ENCODE assay signal across 14 mouse cellular contexts in the genomic region with DNA sequence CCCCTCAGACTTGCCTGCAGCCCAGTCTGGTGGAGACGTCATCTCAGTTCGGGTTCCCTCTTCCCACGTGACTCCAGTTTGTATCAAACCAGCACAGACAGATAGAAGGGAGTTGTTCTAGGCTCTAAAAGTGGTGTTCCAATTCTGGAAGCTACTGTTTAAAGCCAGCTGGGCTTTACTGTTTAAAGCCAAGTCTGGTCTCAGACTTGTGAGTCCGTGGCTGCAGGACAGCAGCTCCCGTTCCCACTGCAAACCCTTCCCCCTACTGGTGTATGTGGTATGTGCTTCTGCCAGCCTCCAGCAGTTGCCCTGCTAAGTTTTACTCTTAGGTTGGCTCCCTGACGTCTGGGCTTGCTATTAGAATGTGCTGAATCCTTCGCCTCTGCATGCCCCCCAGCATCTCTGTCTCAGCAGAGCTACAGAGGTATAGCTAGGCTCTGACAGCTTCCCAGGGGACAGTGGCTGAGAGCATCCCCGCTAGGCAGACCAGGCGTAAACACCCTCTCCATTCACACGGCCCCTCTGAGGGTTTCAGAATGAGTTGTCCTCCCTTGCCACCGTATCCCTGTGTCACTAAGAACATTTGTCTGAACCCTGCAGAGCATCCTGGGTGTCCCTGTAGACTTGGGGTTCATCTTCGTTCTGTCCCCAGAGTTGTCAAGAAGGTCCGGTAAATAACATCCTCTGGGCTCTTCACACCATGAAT. TPM values are rescaled to one million over a fixed set of nuclear protein-coding genes. Genes with fewer than 3 reads are reported as not detected.
DNase-seq lines count a peak whose midpoint lies in the region; ATAC-seq and TF ChIP-seq lines count a peak whose summit lies in the region.
"Had no signal": no experiment of that assay in that cellular context is flagged by ENCODE, and none has a peak within 500 bp of the region (broad histone marks: within the 10 kb centered on the region; RNA-seq: fewer than 3 reads in every experiment).

No protein-coding gene starts in this region.

- H3K27ac ChIP-seq in intestine, postnatal 0 days (ENCODE audit: low read depth, low read length) = no peak overlapping the region
- no peak overlapping the region for H3K27ac ChIP-seq in intestine, embryonic 15.5 days
- H3K27ac ChIP-seq in midbrain, embryonic 13.5 days = peak overlapping the region; percentile 27; the same call in 1 of the 2 replicates
- no peak overlapping the region for H3K27ac ChIP-seq in midbrain, embryonic 14.5 days (replicated peaks; ENCODE audit: low read depth, low read length)
- peak overlapping the region; percentile 50 for H3K27ac ChIP-seq in olfactory bulb, adult 2 months (ENCODE audit: insufficient read depth, low read depth, low read length)
- H3K27ac ChIP-seq: hindbrain, embryonic 14.5 days had no signal

- H3K27me3 ChIP-seq in intestine, postnatal 0 days (replicated peaks; ENCODE audit: control insufficient read depth, insufficient read depth, low read length) = no peaks in the 10 kb centered on the region
- no peaks in the 10 kb centered on the region for H3K27me3 ChIP-seq in intestine, embryonic 15.5 days (replicated peaks)
- H3K27me3 ChIP-seq in midbrain, embryonic 13.5 days = no peaks in the 10 kb centered on the region
- H3K27me3 ChIP-seq in midbrain, embryonic 14.5 days (ENCODE audit: control insufficient read depth, insufficient read depth, low read length) = no peaks in the 10 kb centered on the region

- 82% methylated on average over 13 of the region's 13 CpGs for WGBS in intestine, postnatal 0 days
- WGBS in intestine, embryonic 15.5 days = 78% methylated on average over 13 of the region's 13 CpGs
- 73% methylated on average over 13 of the region's 13 CpGs for WGBS in midbrain, embryonic 13.5 days
- 70% methylated on average over 13 of the region's 13 CpGs for whole genome bisulfite sequencing in midbrain, embryonic 14.5 days
- 43% methylated on average over 13 of the region's 13 CpGs for WGBS in olfactory bulb, adult 2 months

- no peak for TF ChIP-seq POLR2A in olfactory bulb, adult 2 months (IDR thresholded peaks at IDR 0.05; ENCODE audit: insufficient read depth, low read depth, low read length)

- TF ChIP-seq CTCF in intestine, postnatal 0 days (IDR thresholded peaks at IDR 0.05; ENCODE audit: low read depth) = peak; percentile 26; the same call in 1 of the 2 replicates
- TF ChIP-seq CTCF in olfactory bulb, adult 2 months (IDR thresholded peaks at IDR 0.05; ENCODE audit: insufficient read depth, low read depth, low read length) = no peak

- DNase-seq in midbrain, embryonic 14.5 days = no peak
- DNase-seq in brain, adult 2 months (ENCODE audit: low read depth, low spot score) = peak; percentile 74
- DNase-seq in kidney, adult 18-20 months = no peak
- DNase-seq: cerebellum, postnatal 14 days; lung, adult 2 months; right cerebral cortex, postnatal 14 days had no signal

- H3K4me1 ChIP-seq in intestine, postnatal 0 days (replicated peaks; ENCODE audit: control insufficient read depth, insufficient read depth, low read length) = no peaks in the 10 kb centered on the region
- H3K4me1 ChIP-seq in intestine, embryonic 15.5 days (replicated peaks) = no peaks in the 10 kb centered on the region
- H3K4me1 ChIP-seq in midbrain, embryonic 13.5 days (replicated peaks) = peaks cover 6% of the 10 kb centered on the region; the same call in 1 of the 2 replicates
- H3K4me1 ChIP-seq in midbrain, embryonic 14.5 days (ENCODE audit: control insufficient read depth, insufficient read depth, low read length) = no peaks in the 10 kb centered on the region
- H3K4me1 ChIP-seq in olfactory bulb, adult 2 months (ENCODE audit: control insufficient read depth, insufficient read depth, low read length) = peaks cover 38% of the 10 kb centered on the region

- no peak overlapping the region for H3K4me3 ChIP-seq in intestine, postnatal 0 days (ENCODE audit: low read depth, low read length)
- no peak overlapping the region for H3K4me3 ChIP-seq in intestine, embryonic 15.5 days (replicated peaks)
- H3K4me3 ChIP-seq in midbrain, embryonic 13.5 days (replicated peaks) = no peak overlapping the region
- H3K4me3 ChIP-seq in midbrain, embryonic 14.5 days (replicated peaks; ENCODE audit: low read depth, low read length) = no peak overlapping the region
- H3K4me3 ChIP-seq in olfactory bulb, adult 2 months (ENCODE audit: insufficient read depth, low read depth, low read length) = no peak overlapping the region
- H3K4me3 ChIP-seq: myocyte had no signal

- no peaks in the 10 kb centered on the region for H3K9me3 ChIP-seq in intestine, postnatal 0 days (ENCODE audit: control insufficient read depth)
- H3K9me3 ChIP-seq in intestine, embryonic 15.5 days = no peaks in the 10 kb centered on the region
- no peaks in the 10 kb centered on the region for H3K9me3 ChIP-seq in midbrain, embryonic 13.5 days
- H3K9me3 ChIP-seq in midbrain, embryonic 14.5 days (ENCODE audit: control insufficient read depth, low read length) = no peaks in the 10 kb centered on the region

- no peak overlapping the region for H3K9ac ChIP-seq in intestine, postnatal 0 days (ENCODE audit: low read depth, low read length)
- no peak overlapping the region for H3K9ac ChIP-seq in intestine, embryonic 15.5 days
- H3K9ac ChIP-seq in midbrain, embryonic 13.5 days (replicated peaks) = no peak overlapping the region
- H3K9ac ChIP-seq in midbrain, embryonic 14.5 days (replicated peaks; ENCODE audit: low read length) = no peak overlapping the region
- H3K9ac ChIP-seq: hindbrain, embryonic 14.5 days had no signal

- H3K4me2 ChIP-seq in intestine, postnatal 0 days (replicated peaks; ENCODE audit: low read depth) = no peak overlapping the region
- H3K4me2 ChIP-seq in intestine, embryonic 15.5 days (replicated peaks) = no peak overlapping the region
- no peak overlapping the region for H3K4me2 ChIP-seq in midbrain, embryonic 13.5 days (replicated peaks)
- no peak overlapping the region for H3K4me2 ChIP-seq in midbrain, embryonic 14.5 days (ENCODE audit: low read length)
- H3K4me2 ChIP-seq: hindbrain, embryonic 14.5 days had no signal

- H3K36me3 ChIP-seq in intestine, postnatal 0 days (ENCODE audit: control insufficient read depth, insufficient read depth) = peaks cover 60% of the 10 kb centered on the region
- H3K36me3 ChIP-seq in intestine, embryonic 15.5 days = peaks cover 22% of the 10 kb centered on the region
- peaks cover 52% of the 10 kb centered on the region for H3K36me3 ChIP-seq in midbrain, embryonic 13.5 days
- peaks cover 35% of the 10 kb centered on the region for H3K36me3 ChIP-seq in midbrain, embryonic 14.5 days (ENCODE audit: control insufficient read depth, insufficient read depth, low read length)

- no peak for ATAC-seq in intestine, postnatal 0 days
- no peak for ATAC-seq in intestine, embryonic 15.5 days
- ATAC-seq in midbrain, embryonic 13.5 days = no peak
- ATAC-seq in midbrain, embryonic 14.5 days (ENCODE audit: low FRiP score, low TSS enrichment) = no peak
- ATAC-seq: CD4-positive, CD25-positive, alpha-beta regulatory T cell, adult 4 months had no signal

RNA-seq across cellular contexts. Expression of a gene that starts 39.6 kb away (rescaled TPM):
- polyA plus RNA-seq in intestine, postnatal 0 days (2015; fragmentation: Nextera tagmentation; extraction: Ambion mirVana) = 0.20 and 0.37 TPM in 2 replicates
- 0.24 and 0.29 TPM in 2 replicates for polyA plus RNA-seq in intestine, embryonic 15.5 days (2015; fragmentation: Nextera tagmentation; extraction: Ambion mirVana)
- 6.3 and 7.5 TPM in 2 replicates for polyA plus RNA-seq in midbrain, embryonic 13.5 days (2015; fragmentation: Nextera tagmentation; extraction: Ambion mirVana)
- 9.2 TPM in 2 replicates for polyA plus RNA-seq in midbrain, embryonic 14.5 days (2014; fragmentation: Nextera tagmentation; extraction: Ambion mirVana)
- polyA plus RNA-seq in olfactory bulb, adult 2 months (2012; ENCODE audit: insufficient read depth, insufficient read length, low replicate concordance, missing spikeins) = not detected in 2 replicates
- polyA plus RNA-seq: CD4-positive, CD25-positive, alpha-beta regulatory T cell, adult 4 months; liver, adult 2 months; myocyte had no signal

RNA-seq across cellular contexts. Expression of a gene that starts 44.5 kb away (rescaled TPM):
- polyA plus RNA-seq in intestine, postnatal 0 days (2015; fragmentation: Nextera tagmentation; extraction: Ambion mirVana) = 1.2 TPM in 2 replicates
- polyA plus RNA-seq in intestine, embryonic 15.5 days (2015; fragmentation: Nextera tagmentation; extraction: Ambion mirVana) = 7.9 and 8.6 TPM in 2 replicates
- 4.9 and 5.3 TPM in 2 replicates for polyA plus RNA-seq in midbrain, embryonic 13.5 days (2015; fragmentation: Nextera tagmentation; extraction: Ambion mirVana)
- 1.6 and 3.1 TPM in 2 replicates for polyA plus RNA-seq in midbrain, embryonic 14.5 days (2014; fragmentation: Nextera tagmentation; extraction: Ambion mirVana)
- not detected in 2 replicates for polyA plus RNA-seq in olfactory bulb, adult 2 months (2012; ENCODE audit: insufficient read depth, insufficient read length, low replicate concordance, missing spikeins)

Comparison
In these comparisons a context has a peak if more than half of its experiments do, and no peak if none do; other contexts are left out.
1. H3K27ac ChIP-seq: peak in midbrain, embryonic 13.5 days (single experiment) and olfactory bulb, adult 2 months (single experiment); none in intestine, postnatal 0 days (single experiment), intestine, embryonic 15.5 days (single experiment) and midbrain, embryonic 14.5 days (single experiment).